Mouse (Mus musculus) neural tube, embryonic 13.5 days (tissue): ENCODE data around the gene Pdcd6ip. TPM values are rescaled to one million over a fixed set of nuclear protein-coding genes. Genes with fewer than 3 reads are reported as not detected.
A peak's percentile ranks its signal among the peaks of the same experiment; 100 is the strongest.
"Not testable (repeated sequence)": the region's sequence is repeated elsewhere in the genome, so short reads cannot be mapped to it uniquely, and the experiment has no call there.

ENCODE experiments used
- ATAC-seq: fragments of 200-750 bp; cut with Nextera tagmentation; 2 replicates; pipeline ENCODE4 v1.8.0; 2017; ENCODE audit warnings: low read depth, mild to moderate bottlenecking, moderate TSS enrichment, moderate library complexity
- H3K27ac ChIP-seq: fragments of 300-500 bp; sonication (generic); replicated peaks from 2 replicates; pipeline ENCODE4 v1.5.1; 2015; ENCODE audit warnings: moderate library complexity, mild to moderate bottlenecking, inconsistent platforms
- H3K27me3 ChIP-seq: fragments of 300-500 bp; sonication (generic); 2 replicates; pipeline ENCODE4 v1.6.1; 2015; ENCODE audit warnings: mild to moderate bottlenecking, inconsistent platforms
- H3K36me3 ChIP-seq: fragments of 300-500 bp; sonication (generic); 2 replicates; pipeline ENCODE4 v1.6.1; 2015; ENCODE audit warnings: mild to moderate bottlenecking, inconsistent platforms
- H3K4me1 ChIP-seq: fragments of 300-500 bp; sonication (generic); replicated peaks from 2 replicates; pipeline ENCODE4 v1.6.1; 2015; ENCODE audit warnings: inconsistent platforms
- H3K4me2 ChIP-seq: fragments of 300-500 bp; sonication (generic); 2 replicates; pipeline ENCODE4 v1.6.1; 2015; ENCODE audit warnings: inconsistent platforms, mild to moderate bottlenecking, moderate library complexity
- H3K4me3 ChIP-seq: fragments of 300-500 bp; sonication (generic); 2 replicates; pipeline ENCODE4 v1.5.1; 2015; ENCODE audit warnings: mild to moderate bottlenecking, inconsistent platforms
- H3K9ac ChIP-seq: fragments of 300-500 bp; sonication (generic); 2 replicates; pipeline ENCODE4 v1.6.1; 2015; ENCODE audit warnings: moderate library complexity, mild to moderate bottlenecking, inconsistent platforms
- H3K9me3 ChIP-seq: fragments of 300-500 bp; sonication (generic); 2 replicates; pipeline ENCODE4 v1.6.1; 2016; ENCODE audit warnings: inconsistent platforms
- WGBS: fragments of 180-500 bp; shearing (Covaris S2); methylation state at CpG from one replicate; pipeline ENCODE4 v1.1.7; 2015; 5-methylcytosine and 5-hydroxymethylcytosine counted together
- polyA plus RNA-seq: library from polyadenylated mRNA; unstranded; fragments of >200 nt; fragmentation: Nextera tagmentation; extraction: Ambion mirVana; gene quantifications from 2 replicates; pipeline ENCODE4 v1.2.1, GENCODE M21; 2015

Pdcd6ip gene
- polyA plus RNA-seq, 1 experiment from 2014 or later: 40.8 TPM

DNA sequence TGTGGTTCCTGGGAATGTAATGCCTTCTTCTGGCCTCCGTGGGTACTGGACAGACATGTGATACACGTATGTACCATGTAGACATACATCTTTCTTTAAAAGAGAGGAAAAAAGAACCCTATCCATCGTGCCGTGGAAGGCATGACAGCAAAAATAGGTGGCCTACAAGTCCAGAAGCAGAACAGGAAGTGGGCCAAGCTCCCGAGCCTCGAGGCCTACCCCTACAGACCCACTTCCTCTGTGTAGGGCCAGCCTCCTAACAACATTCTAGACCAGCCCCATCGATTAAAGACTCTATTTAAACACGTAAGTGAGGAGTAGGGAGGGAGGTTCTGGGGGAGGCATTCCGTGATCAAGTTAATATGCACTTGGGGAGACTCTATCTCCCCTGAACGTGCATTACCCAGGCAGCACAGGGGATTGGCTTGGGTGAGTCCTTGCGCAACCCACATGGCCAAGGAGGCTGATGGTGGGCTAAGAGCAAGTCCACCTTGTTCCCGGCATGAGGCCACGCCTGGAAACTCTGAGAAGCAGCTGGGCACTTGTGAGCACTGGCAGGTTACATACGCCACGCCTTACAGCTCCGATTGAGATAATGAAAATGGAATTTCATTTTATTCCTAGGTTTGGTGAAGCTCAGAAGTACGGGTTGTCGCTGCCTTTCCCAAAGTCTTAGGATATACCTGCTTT is 19.1 kb upstream of the Pdcd6ip start:
- H3K4me2 ChIP-seq: no peak overlapping the region
- no peaks in the 10 kb centered on the region for H3K36me3 ChIP-seq
- no peak overlapping the region for H3K9ac ChIP-seq
- no peaks in the 10 kb centered on the region for H3K27me3 ChIP-seq
- no peaks in the 10 kb centered on the region for H3K9me3 ChIP-seq
- H3K27ac ChIP-seq: no peak overlapping the region
- ATAC-seq: no peak
- no peaks in the 10 kb centered on the region for H3K4me1 ChIP-seq
- no peak overlapping the region for H3K4me3 ChIP-seq
- WGBS: 93% methylated on average over 18 of the region's 18 CpGs

DNA sequence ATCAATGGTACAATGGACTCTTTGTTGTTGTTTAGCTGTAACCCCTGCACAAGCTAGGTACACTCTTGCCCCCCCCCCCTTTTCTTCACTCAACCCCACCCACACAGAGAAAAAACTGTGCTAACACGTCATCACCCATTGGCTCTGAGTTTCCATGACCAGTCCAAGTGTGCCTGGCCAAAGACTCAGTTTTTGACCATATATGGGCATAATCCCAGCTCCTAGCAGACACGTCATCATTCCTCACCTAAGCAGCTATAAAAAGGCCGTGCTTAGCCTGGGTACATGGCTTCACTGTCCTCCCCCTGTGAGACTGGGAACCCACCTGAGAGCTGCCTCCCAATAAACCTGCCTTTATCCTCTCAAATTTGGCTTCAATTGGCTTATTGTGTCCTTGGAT is 18.1 kb upstream of the Pdcd6ip start:
- Histone ChIP-seq H3K4me1 (no peaks in the 10 kb centered on the region), H3K27me3 (no peaks in the 10 kb centered on the region), H3K4me3 (no peak overlapping the region), H3K9me3 (no peaks in the 10 kb centered on the region), H3K9ac (no peak overlapping the region), H3K27ac (no peak overlapping the region), H3K36me3 (no peaks in the 10 kb centered on the region), H3K4me2 (no peak overlapping the region)
- ATAC-seq: no peak
- WGBS: 65% methylated on average over 3 of the region's 3 CpGs

DNA sequence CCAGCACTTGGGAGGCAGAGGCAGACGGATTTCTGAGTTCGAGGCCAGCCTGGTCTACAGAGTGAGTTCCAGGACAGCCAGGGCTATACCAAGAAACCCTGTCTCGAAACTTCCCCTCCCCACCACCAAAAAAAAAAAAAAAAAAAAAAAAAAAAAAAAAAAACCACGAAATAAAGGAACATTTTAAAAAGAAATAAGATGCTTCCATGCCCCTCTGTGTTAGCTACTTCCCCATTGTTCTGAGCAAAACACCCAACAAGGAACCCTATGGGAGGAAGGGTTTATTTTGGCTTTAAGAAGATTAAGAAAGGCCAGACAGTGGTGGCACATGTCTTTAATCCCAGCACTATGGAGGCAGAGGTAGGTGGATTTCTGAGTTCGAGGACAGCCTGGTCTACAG is 17.6 kb upstream of the Pdcd6ip start:
- 86% methylated on average over 5 of the region's 5 CpGs for WGBS
- not testable (repeated sequence) for H3K9ac ChIP-seq, H3K27me3 ChIP-seq, H3K4me1 ChIP-seq, ATAC-seq, H3K4me2 ChIP-seq, H3K4me3 ChIP-seq, H3K9me3 ChIP-seq, H3K27ac ChIP-seq, H3K36me3 ChIP-seq

DNA sequence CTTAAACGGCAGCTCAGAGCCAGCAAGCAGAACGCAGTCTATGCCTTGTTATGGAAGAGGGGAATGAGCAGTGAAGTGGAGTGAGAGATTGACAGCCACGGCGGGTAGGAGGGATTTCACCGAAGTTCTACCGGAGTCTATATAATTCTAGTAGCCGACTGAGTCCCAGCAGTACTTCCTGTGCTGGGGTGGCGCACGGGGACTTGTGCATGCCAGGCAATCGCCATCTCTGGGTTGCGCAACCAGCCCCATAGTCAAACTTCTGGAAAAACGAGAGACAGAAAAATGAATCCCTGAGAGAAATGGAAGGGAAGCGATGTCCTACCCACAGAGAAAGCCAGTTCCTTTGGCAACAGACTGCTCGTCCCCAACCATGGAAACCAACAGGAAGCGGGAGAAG is 16.6 kb upstream of the Pdcd6ip start:
- Histone ChIP-seq H3K27me3 (no peaks in the 10 kb centered on the region), H3K4me3 (no peak overlapping the region), H3K4me1 (no peaks in the 10 kb centered on the region), H3K36me3 (no peaks in the 10 kb centered on the region), H3K27ac (no peak overlapping the region), H3K9me3 (no peaks in the 10 kb centered on the region), H3K4me2 (no peak overlapping the region), H3K9ac (no peak overlapping the region)
- 84% methylated on average over 15 of the region's 15 CpGs for WGBS
- no peak for ATAC-seq

DNA sequence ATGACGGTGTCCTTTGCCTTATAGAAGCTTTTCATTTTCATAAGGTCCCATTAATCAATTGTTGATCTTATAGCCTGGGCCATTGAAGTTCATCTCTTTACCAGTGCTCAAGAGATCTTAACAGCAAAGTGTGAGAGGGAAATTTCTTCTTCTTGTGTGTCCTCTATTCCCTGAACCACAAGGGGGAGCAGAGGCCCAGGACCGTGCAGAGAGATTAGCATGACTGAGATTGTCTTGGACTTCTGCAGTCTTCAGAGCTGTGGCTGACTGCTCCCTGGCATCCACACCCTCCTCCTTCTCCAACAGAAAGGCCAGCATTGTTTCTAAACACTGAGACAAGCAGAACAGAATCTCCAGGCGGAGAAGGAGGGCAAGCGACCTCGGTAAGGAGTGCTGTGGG is 11.0 kb upstream of the Pdcd6ip start:
- Histone ChIP-seq H3K4me1 (no peaks in the 10 kb centered on the region), H3K4me2 (no peak overlapping the region), H3K4me3 (no peak overlapping the region), H3K27ac (no peak overlapping the region), H3K9me3 (no peaks in the 10 kb centered on the region), H3K36me3 (no peaks in the 10 kb centered on the region), H3K27me3 (no peaks in the 10 kb centered on the region), H3K9ac (no peak overlapping the region)
- ATAC-seq: no peak
- 35% methylated on average over 5 of the region's 5 CpGs for WGBS

DNA sequence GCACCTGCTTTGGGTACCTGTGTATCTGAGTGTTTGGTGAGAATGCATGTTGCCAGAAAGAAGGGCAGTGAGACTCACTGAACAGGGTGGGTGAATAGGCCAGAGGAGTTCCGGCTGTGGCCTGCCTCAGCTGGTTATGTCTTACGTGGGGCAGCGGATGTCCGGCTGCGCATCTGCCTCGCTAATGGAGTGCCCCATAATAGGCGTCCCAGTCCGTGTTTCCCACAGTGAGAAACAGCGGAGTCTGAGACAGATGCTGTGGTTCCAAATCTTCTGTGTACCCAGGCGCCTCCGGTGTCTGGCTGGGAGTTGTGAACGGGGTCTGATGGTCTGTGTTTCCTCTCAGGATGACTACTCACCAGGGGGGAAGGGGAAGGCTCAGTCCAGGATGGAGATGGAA is 2.8 kb upstream of the Pdcd6ip start:
- H3K4me3 ChIP-seq: no peak overlapping the region
- H3K4me1 ChIP-seq: peaks cover 17% of the 10 kb centered on the region
- H3K27me3 ChIP-seq: no peaks in the 10 kb centered on the region
- no peak for ATAC-seq
- no peak overlapping the region for H3K4me2 ChIP-seq
- no peaks in the 10 kb centered on the region for H3K36me3 ChIP-seq
- no peaks in the 10 kb centered on the region for H3K9me3 ChIP-seq
- 77% methylated on average over 12 of the region's 12 CpGs for WGBS
- H3K27ac ChIP-seq: no peak overlapping the region
- no peak overlapping the region for H3K9ac ChIP-seq

DNA sequence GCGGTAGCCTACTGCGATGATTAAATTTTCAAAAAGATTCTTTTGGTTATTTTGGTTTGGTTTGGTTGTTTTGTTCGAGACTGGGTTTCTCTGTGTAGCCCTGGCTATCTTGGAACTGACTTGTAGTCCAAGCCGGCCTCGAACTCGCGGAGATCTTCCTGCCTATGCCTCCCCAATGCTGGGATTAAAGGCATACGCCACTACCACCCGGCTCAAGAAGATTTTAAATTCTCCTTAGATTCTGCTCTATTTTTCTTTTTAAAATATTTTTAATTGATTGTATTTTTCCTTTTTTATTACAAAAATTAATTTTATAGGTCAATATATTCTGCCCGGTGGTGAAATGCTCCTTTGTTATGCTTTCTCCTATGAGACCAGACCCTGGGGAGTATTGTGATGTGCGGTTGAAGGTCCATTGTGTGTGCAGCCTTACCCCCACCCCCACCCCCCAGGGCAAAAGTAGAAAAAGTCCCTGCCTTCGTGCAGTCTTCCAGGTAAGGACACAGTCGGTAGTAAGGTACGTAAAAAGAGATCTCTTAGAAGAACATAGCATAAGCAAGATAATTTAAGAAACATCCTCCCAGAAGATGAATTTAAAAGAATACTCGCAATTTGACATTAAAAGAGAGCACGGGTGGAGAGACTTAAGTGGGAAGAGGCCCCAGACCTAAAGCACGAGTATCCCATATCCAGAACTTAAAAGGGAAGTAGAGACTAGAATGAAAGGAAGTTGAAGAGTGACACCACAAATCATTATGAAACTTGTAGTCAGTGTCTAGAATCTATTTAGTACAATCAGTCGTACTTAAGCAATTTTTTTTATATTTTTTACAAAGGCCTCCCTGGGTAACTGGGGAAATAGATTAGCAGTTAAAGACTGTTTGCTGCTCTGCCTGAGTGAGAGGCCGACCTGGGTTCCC is 562 bp upstream of the Pdcd6ip start:
- Histone ChIP-seq H3K27ac (peak overlapping the region; percentile 83; the same call in 1 of the 2 replicates), H3K27me3 (no peaks in the 10 kb centered on the region), H3K9ac (peak overlapping the region; percentile 91), H3K4me2 (peak overlapping the region; percentile 83), H3K4me1 (peaks cover 33% of the 10 kb centered on the region), H3K4me3 (peak overlapping the region; percentile 91), H3K36me3 (no peaks in the 10 kb centered on the region), H3K9me3 (no peaks in the 10 kb centered on the region)
- WGBS: 58% methylated on average over 19 of the region's 19 CpGs
- 0 out of 2 replicates have a peak, but pooled peaks have one; percentile 44 for ATAC-seq

DNA sequence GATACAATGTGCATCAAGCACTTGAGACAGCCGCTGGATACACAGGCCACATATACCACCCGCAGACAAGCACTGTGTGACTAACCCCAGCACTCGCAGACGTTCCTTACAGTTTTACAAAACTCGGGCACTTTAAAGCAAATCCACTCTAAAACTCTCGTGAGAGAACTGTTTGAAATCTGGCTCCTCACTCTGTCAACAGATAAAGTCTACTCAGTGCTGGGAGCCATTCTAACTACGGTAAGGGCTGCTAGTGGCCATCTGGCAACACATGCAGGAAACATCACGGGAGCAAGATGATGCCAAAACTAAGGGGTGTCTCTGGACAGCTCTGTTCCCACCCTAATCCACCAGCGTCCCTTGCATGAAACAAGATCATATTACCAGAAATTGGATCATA is 1.2 kb downstream of the Pdcd6ip start:
- Histone ChIP-seq H3K9me3 (no peaks in the 10 kb centered on the region), H3K27ac (no peak overlapping the region), H3K27me3 (no peaks in the 10 kb centered on the region), H3K36me3 (no peaks in the 10 kb centered on the region), H3K4me1 (peaks cover 35% of the 10 kb centered on the region), H3K9ac (peak overlapping the region; percentile 91), H3K4me3 (peak overlapping the region; percentile 91), H3K4me2 (peak overlapping the region; percentile 83)
- ATAC-seq: no peak
- 63% methylated on average over 9 of the region's 9 CpGs for WGBS

DNA sequence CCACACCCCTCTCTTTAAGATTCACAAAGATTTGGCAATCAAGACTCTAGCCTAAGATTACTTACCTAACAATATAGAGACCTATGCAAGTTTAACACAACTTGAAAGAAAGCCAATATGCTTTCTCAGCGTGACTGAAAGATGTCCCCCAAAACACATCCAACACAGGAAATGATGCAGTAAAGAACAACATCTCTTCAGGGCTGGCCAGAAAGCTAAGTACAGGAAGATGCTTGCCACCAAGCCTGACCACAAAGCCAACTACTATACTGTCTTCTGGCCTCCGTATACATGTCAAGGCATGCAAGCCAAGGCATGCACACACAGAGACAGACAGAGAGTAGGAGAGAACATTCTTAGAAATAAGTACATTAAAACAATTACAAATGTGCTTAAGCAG is 2.0 kb downstream of the Pdcd6ip start:
- H3K27ac ChIP-seq: no peak overlapping the region
- H3K4me2 ChIP-seq: peak overlapping the region; percentile 83
- H3K36me3 ChIP-seq: no peaks in the 10 kb centered on the region
- peaks cover 35% of the 10 kb centered on the region for H3K4me1 ChIP-seq
- H3K9ac ChIP-seq: peak overlapping the region; percentile 91; the same call in 1 of the 2 replicates
- WGBS: 86% methylated on average over 2 of the region's 2 CpGs
- peak overlapping the region; percentile 91 for H3K4me3 ChIP-seq
- ATAC-seq: no peak
- H3K27me3 ChIP-seq: no peaks in the 10 kb centered on the region
- H3K9me3 ChIP-seq: no peaks in the 10 kb centered on the region

DNA sequence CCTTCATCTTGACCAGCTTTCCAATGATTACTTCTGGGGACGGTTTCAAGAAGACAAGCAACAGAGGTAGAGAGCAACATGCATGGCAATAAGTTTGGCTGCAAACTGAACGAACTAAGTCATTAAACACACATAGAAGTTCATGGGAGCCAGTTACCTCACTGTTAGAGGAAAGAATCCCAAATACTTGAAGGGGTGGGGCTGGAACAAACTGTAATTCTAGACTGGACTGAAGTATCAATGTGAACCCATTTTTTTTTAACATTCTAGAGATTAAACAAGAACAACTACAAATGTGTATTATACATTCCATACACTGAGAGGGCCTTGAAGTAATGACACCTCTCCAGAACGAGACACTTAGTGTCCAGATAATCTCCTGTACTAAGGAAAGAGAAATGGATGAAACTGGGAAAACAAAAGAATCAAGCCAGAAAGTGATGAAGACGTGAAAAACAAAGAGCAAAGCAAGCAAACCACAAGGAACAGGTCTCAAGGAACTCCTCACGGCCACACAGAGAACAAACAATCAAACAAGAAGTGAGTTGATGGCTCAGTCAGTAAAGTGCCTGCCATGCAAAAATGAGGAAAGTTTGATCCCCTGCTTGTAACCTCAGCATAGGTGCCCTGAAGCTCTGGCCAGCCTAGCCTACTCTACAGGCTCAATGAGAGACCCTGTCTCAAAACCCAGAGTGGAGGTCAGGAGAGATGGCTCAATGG is 6.5 kb downstream of the Pdcd6ip start:
- no peak overlapping the region for H3K4me2 ChIP-seq
- H3K27me3 ChIP-seq: no peaks in the 10 kb centered on the region
- no peak overlapping the region for H3K9ac ChIP-seq
- no peak overlapping the region for H3K27ac ChIP-seq
- H3K4me1 ChIP-seq: peaks cover 25% of the 10 kb centered on the region
- peaks cover 18% of the 10 kb centered on the region for H3K36me3 ChIP-seq
- H3K9me3 ChIP-seq: no peaks in the 10 kb centered on the region
- WGBS: 93% methylated on average over 5 of the region's 5 CpGs
- no peak overlapping the region for H3K4me3 ChIP-seq
- ATAC-seq: no peak

DNA sequence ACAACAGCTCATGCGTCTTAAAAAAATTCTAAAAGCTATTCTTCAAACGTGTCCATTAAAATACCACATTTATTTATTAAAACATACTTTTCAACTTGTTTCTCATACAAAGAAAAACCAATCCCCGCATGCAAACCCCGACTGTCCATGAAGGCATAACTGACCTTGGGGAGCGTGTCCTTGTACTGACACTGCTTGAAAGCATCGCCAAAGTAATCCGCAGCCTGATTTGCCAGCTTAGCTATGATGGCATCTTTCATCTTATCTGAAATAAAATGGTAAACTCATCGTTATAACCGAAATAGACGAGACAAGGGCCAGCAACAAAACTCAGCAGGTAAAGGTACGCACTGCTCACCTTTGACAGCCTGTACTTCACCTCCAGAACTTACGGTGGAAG is 20.6 kb downstream of the Pdcd6ip start:
- Histone ChIP-seq H3K27me3 (no peaks in the 10 kb centered on the region), H3K4me3 (no peak overlapping the region), H3K9me3 (no peaks in the 10 kb centered on the region), H3K4me2 (no peak overlapping the region), H3K9ac (no peak overlapping the region), H3K4me1 (no peaks in the 10 kb centered on the region), H3K27ac (no peak overlapping the region), H3K36me3 (peaks cover 65% of the 10 kb centered on the region)
- no peak for ATAC-seq
- WGBS: 97% methylated on average over 12 of the region's 12 CpGs

DNA sequence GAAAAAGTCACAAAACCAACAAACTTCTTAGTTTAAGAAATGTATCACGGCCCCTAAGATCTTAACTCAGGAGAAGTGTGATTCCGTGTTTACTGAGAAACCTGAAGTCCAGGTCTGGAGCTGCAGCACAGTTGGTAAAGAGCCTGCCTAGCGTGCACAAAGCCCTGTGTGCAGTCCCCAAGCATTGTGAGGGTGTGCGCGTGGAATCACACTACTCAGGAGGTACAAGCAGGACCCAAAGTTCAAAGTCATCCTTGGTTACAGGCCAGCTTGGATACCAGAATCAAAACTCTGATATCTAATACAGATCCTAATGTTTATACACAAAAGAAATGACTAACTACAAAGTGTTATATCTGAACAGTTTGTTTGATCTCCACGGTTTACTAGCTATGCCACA is 34.3 kb downstream of the Pdcd6ip start:
- H3K27ac ChIP-seq: no peak overlapping the region
- H3K36me3 ChIP-seq: peaks cover 81% of the 10 kb centered on the region
- 99% methylated on average over 6 of the region's 6 CpGs for WGBS
- no peaks in the 10 kb centered on the region for H3K9me3 ChIP-seq
- H3K9ac ChIP-seq: no peak overlapping the region
- no peak overlapping the region for H3K4me3 ChIP-seq
- H3K27me3 ChIP-seq: no peaks in the 10 kb centered on the region
- no peak for ATAC-seq
- no peak overlapping the region for H3K4me2 ChIP-seq
- H3K4me1 ChIP-seq: no peaks in the 10 kb centered on the region
